Mouse (Mus musculus) liver, embryonic 16.5 days (tissue): ENCODE measurements around the gene 3110040M04Rik. TPM values are rescaled to one million over a fixed set of nuclear protein-coding genes. Genes with fewer than 3 reads are reported as not detected.
A peak's percentile ranks its signal among the peaks of the same experiment; 100 is the strongest.
"Not testable (repeated sequence)": the region's sequence is repeated elsewhere in the genome, so short reads cannot be mapped to it uniquely, and the experiment has no call there.

ENCODE experiments used
- ATAC-seq: fragments of 200-750 bp; cut with Nextera tagmentation; 2 replicates; pipeline ENCODE4 v1.8.0; 2017; ENCODE audit warnings: low read depth, mild to moderate bottlenecking, moderate number of reproducible peaks, moderate library complexity
- H3K27ac ChIP-seq: fragments of 300-500 bp; sonication (generic); 2 replicates; pipeline ENCODE4 v1.5.1; 2014; ENCODE audit warnings: mild to moderate bottlenecking, low read length
- H3K27me3 ChIP-seq: fragments of 300-500 bp; sonication (generic); 2 replicates; pipeline ENCODE4 v1.6.1; 2014; ENCODE audit warnings: low read depth, low read length, mixed read lengths; ENCODE audit not compliant: control insufficient read depth, insufficient read depth
- H3K36me3 ChIP-seq: fragments of 300-500 bp; sonication (generic); 2 replicates; pipeline ENCODE4 v1.6.1; 2014; ENCODE audit warnings: mild to moderate bottlenecking; ENCODE audit not compliant: control insufficient read depth, insufficient read depth
- H3K4me1 ChIP-seq: fragments of 300-500 bp; sonication (generic); 2 replicates; pipeline ENCODE4 v1.6.1; 2014; ENCODE audit warnings: low read depth, low read length, mixed read lengths; ENCODE audit not compliant: control insufficient read depth
- H3K4me2 ChIP-seq: fragments of 300-500 bp; sonication (generic); 2 replicates; pipeline ENCODE4 v1.6.1; 2014; ENCODE audit warnings: low read depth, low read length, mixed read lengths
- H3K4me3 ChIP-seq: fragments of 300-500 bp; sonication (generic); 2 replicates; pipeline ENCODE4 v1.5.1; 2014; ENCODE audit warnings: low read depth, mild to moderate bottlenecking, low read length
- H3K9ac ChIP-seq: fragments of 300-500 bp; sonication (generic); 2 replicates; pipeline ENCODE4 v1.6.1; 2014; ENCODE audit warnings: low read depth, low read length
- H3K9me3 ChIP-seq: fragments of 300-500 bp; sonication (generic); replicated peaks from 2 replicates; pipeline ENCODE4 v1.6.1; 2016; ENCODE audit warnings: low read length; ENCODE audit not compliant: control insufficient read depth
- WGBS: fragments of 180-500 bp; shearing (Covaris S2); extraction: QIAGEN DNeasy Blood & Tissue Kit; methylation state at CpG from one replicate; pipeline ENCODE4 v1.1.7; 2014; ENCODE audit not compliant: insufficient replicate concordance; 5-methylcytosine and 5-hydroxymethylcytosine counted together
- polyA plus RNA-seq: library from polyadenylated mRNA; unstranded; fragments of >200 nt; fragmentation: Nextera tagmentation; extraction: Ambion mirVana; gene quantifications from 2 replicates; pipeline ENCODE4 v1.2.1, GENCODE M21; 2015

Gene 3110040M04Rik
- 0.84 and 1.4 TPM in 2 replicates for polyA plus RNA-seq

DNA sequence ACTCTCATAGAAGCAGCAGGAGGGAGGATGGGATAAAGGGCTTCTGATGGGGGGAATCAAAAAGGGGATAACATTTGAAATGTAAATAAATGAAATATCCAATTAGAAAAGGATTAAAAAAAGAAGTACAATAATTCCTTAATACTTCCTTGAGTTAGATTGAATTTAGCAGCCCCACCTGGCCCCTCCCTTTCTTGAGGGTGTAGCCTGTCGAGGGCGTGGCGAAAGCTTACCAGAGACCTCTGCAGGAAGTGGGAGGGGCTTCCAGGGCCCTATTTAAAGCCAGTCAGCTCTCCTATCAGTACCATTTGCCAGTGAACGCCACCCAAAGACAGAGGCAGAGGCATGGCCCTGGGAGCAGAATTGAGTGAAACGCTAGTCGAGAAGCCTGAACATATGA lies at the start of gene 3110040M04Rik:
TSS of gene 3110040M04Rik (plus strand) at position 304 of the 400 bp plus-strand sequence.
- WGBS: no CpG with 5 or more reads among the region's 6 CpGs
- ATAC-seq: not testable (repeated sequence)

DNA sequence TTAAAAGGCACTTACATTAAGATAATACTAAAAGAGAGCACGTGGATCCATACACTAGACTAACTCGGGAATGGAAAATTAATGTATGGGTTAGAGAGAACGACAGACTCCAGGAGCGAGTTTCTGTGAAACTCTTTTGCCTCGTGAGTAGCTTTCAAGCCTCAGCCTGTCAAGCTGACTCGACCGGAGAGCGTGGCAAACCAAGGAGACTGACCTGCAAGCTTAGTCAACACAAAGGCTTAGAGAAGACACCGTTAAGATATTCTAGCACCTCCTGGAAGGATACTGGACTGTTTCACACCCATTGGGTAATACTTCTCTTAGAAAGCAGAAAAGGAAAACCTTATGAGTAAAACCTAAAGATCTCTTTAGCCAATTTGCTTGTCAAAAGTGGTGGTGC lies 49.8 kb upstream of the 3110040M04Rik start:
- not testable (repeated sequence) for H3K4me1 ChIP-seq, ATAC-seq

More for the DNA sequence above, at the start of gene 3110040M04Rik:
- not testable (repeated sequence) for H3K9me3 ChIP-seq, H3K4me1 ChIP-seq, H3K27me3 ChIP-seq, H3K4me2 ChIP-seq, H3K4me3 ChIP-seq, H3K36me3 ChIP-seq, H3K27ac ChIP-seq, H3K9ac ChIP-seq

DNA sequence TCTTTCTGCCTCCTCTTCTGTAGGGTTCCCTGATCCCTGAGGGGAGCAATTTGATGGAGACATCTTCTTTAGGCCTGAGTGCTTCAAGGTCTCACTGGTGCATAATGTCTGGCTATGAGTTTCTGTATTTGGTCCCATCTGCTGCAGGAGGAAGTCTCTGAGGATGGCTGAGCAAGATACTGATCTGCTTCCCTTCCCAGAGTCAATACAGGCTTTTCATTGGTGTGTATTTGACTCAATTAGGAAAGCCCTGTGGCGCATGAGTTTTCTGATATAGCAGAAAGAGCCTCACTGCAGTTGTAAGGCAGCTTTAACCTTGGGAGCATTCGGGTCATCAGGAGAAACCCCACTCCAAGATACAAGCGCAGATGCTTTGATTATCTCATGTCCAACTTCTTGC lies 47.8 kb upstream of the 3110040M04Rik start:
- Histone ChIP-seq H3K27ac (no peak overlapping the region), H3K9ac (no peak overlapping the region), H3K36me3 (no peaks in the 10 kb centered on the region), H3K9me3 (no peaks in the 10 kb centered on the region), H3K4me3 (no peak overlapping the region), H3K27me3 (no peaks in the 10 kb centered on the region), H3K4me2 (no peak overlapping the region), H3K4me1 (no peaks in the 10 kb centered on the region; the same call in 1 of the 2 replicates)
- no peak for ATAC-seq
- 54% methylated on average over 3 of the region's 3 CpGs for WGBS

More for the DNA sequence above, 49.8 kb upstream of the 3110040M04Rik start:
- not testable (repeated sequence) for H3K9ac ChIP-seq, H3K27ac ChIP-seq, H3K27me3 ChIP-seq, H3K36me3 ChIP-seq, H3K4me2 ChIP-seq, H3K9me3 ChIP-seq, H3K4me3 ChIP-seq
- 76% methylated on average over 9 of the region's 9 CpGs for WGBS

DNA sequence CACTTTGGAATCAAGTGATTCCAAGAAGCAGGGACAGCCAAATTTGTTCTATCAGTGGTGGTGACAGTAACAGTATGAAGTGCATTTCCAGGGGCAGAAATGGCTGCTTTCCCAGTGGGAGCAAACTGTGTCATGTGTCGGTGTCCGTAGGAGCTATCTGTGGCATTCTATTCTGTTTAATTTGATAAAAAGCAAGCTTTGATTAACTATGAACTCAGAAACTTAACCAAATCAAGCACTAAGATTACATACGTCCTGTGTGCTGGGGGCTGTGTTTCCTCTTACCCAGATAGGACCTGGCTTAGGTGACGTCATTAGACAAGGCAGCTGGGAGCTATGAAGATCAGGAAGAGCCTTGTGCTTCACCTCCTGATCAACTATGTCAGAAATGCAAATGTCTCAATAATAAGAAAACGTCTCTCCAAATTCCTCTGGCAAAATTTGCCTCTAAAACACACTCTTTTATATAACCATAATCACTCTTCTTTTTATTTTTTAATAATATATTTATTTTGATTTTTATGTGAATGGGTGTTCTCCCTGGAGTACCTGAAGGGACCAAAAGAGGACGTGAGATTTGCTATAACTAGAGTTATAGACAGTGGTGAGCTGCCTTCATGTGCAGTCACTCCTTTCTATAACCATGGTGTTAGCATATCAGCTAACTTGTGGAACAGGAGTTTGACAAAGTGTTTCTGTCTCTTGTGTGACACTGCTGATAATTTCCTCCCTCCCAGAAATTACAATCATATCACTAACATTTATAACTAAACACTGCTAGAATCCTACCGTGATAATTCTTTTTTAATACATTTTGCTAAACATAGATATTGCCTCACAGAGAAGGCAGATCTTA lies 46.9 kb upstream of the 3110040M04Rik start:
- Histone ChIP-seq H3K9me3 (no peaks in the 10 kb centered on the region), H3K4me1 (no peaks in the 10 kb centered on the region; the same call in 1 of the 2 replicates), H3K27me3 (no peaks in the 10 kb centered on the region), H3K9ac (no peak overlapping the region), H3K4me2 (no peak overlapping the region), H3K27ac (no peak overlapping the region), H3K4me3 (no peak overlapping the region), H3K36me3 (no peaks in the 10 kb centered on the region)
- 33% methylated on average over 7 of the region's 7 CpGs for WGBS
- peak; percentile 49; the same call in 1 of the 2 replicates for ATAC-seq

DNA sequence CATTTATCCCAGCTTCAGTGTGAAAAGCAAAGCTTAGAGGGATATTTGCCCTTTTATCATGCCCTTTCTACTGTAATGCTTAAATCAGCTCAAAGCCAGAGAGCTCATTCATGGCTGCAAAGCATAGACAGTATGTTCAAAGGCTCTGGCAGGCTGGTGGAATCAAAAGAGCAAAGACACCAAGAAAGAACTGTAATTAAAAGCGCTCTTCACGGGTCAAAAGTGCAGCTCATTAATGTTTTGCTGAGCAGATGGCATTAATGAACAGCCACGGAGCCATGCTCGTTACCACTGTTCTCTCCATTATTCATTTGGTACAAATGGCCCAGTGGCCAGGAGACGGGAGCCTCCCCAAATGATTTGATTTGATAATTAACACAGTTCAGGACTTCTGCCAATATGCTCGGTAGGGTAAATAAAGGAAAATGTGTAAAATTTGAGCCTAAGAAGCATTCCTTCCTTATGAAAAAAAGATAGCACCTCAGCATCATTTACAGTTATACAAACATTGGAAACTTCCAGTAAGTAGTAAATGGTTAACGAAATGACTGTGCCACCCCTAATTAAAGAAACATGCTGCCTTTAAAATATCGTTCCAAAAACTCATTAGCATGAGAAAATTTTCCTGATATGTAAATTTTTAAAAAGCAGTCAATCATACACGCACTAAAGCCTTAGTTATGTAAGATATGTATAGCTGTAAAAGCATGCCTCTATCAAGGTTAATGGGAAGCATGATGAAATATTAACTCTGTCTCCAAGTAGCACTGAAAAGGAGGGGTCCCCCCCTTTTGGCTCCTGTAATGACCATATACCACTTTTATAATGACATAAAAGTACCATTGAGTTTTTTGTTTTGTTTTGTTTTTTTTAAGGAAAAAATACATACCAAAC lies 45.7 kb upstream of the 3110040M04Rik start:
- Histone ChIP-seq H3K4me1 (no peaks in the 10 kb centered on the region), H3K4me2 (no peak overlapping the region), H3K27me3 (no peaks in the 10 kb centered on the region), H3K27ac (no peak overlapping the region), H3K36me3 (no peaks in the 10 kb centered on the region), H3K9me3 (no peaks in the 10 kb centered on the region), H3K4me3 (no peak overlapping the region), H3K9ac (no peak overlapping the region)
- no peak for ATAC-seq
- 69% methylated on average over 9 of the region's 9 CpGs for WGBS

DNA sequence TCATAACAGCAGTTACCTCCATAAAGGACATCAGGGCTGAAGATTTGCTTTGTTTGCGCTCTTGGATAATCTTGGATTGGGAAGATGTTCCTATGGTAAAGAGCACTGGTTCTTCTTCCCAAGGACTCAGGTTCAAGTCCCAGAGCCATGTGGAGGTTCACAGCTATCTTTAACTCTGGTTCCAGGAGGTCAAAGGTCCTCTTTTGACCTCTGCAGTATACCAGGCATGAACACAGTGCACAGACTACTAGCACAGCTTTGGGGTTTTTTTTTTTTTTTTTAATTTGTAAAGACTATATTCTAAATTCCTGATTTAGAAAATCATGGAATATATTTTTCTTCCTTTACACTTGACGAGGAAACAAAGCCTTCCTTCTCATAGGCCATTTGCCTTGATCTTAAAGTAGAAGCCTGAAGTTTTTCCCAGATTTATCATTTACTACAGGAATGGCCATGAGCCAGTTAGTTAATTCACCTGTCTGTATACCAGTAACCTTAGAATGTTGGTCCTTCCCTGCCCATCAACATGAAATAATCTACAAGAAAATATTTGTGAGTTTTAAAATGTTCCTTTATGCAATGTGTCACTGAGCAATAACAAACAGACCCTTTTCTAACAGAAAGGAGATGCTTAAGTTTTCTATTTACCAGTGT lies 44.9 kb upstream of the 3110040M04Rik start:
- ATAC-seq: 0 out of 2 replicates have a peak, but pooled peaks have one; percentile 52
- H3K4me3 ChIP-seq: no peak overlapping the region
- 57% methylated on average over 2 of the region's 2 CpGs for WGBS
- H3K4me2 ChIP-seq: no peak overlapping the region
- no peak overlapping the region for H3K9ac ChIP-seq
- no peaks in the 10 kb centered on the region for H3K9me3 ChIP-seq
- no peaks in the 10 kb centered on the region for H3K4me1 ChIP-seq
- no peaks in the 10 kb centered on the region for H3K27me3 ChIP-seq
- no peaks in the 10 kb centered on the region for H3K36me3 ChIP-seq
- no peak overlapping the region for H3K27ac ChIP-seq

DNA sequence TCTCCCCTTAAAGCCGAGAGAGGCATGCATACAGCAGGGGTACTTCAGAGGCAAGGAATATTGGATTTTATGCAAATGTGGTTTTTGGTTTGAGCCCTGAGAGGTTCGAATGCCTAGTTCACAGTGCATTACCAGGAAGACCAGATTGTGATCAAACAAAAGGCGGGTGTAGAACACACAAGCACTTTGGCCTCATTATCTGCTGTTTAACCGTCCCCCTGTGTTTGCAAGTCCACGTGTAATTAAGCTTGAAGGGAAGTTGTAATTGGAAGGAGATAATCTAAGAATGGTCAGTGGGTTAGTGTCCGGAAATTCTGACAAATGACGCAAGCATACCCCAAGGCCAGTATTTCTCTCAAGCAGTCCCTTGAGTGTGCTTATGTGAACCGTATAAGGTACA lies 37.9 kb upstream of the 3110040M04Rik start:
- H3K27ac ChIP-seq: peak overlapping the region; percentile 67
- WGBS: 19% methylated on average over 8 of the region's 8 CpGs
- no peak; the same call in 1 of the 2 replicates for ATAC-seq
- H3K27me3 ChIP-seq: no peaks in the 10 kb centered on the region
- H3K4me1 ChIP-seq: peaks cover 2% of the 10 kb centered on the region; the same call in 1 of the 2 replicates
- H3K4me3 ChIP-seq: no peak overlapping the region
- no peaks in the 10 kb centered on the region for H3K9me3 ChIP-seq
- H3K36me3 ChIP-seq: no peaks in the 10 kb centered on the region
- H3K4me2 ChIP-seq: no peak overlapping the region
- no peak overlapping the region for H3K9ac ChIP-seq

DNA sequence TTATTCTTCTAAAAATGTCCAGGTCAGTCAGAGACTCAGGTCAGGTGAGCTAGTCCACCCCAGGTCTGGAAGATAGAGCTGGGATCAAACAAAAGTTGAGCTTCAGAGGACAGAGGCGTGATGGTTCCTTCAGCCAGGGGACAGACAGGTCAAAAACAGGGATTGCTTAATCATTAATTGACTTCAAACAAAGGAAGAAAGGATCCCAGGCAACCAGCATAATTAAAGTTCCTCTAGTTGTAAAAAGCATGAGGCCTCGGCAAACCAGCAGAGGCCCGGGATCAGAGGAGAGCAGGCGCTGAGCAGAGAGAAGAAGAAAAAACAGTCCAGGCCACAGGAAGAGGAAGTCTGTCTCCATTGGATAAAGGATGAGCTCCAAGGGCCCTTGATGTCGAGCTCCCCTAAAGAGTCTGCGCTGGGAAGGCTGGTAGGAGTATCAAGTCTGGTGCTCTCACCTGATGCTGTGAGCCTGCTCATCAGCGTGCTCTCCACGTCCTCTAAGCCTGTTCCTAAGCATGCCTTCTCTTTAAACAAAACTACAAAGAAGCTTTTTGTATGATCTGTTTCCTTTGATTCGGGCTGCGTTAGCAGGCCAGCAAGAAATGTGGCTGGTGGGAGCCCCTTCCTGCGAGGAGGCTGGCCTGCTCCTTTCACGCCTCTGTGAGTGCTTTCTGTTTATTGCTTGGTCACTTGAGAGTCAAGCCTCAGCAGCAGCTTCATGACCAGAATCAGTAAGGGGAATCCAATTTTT lies 36.4 kb upstream of the 3110040M04Rik start:
- Histone ChIP-seq H3K9me3 (no peaks in the 10 kb centered on the region), H3K9ac (no peak overlapping the region), H3K36me3 (no peaks in the 10 kb centered on the region), H3K27ac (peak overlapping the region; percentile 55), H3K4me3 (no peak overlapping the region), H3K4me1 (peaks cover 2% of the 10 kb centered on the region; the same call in 1 of the 2 replicates), H3K4me2 (peak overlapping the region; percentile 15), H3K27me3 (no peaks in the 10 kb centered on the region)
- WGBS: 35% methylated on average over 12 of the region's 12 CpGs
- peak; percentile 66 for ATAC-seq
